Mouse (Mus musculus) megakaryocyte progenitor cell, adult 5-6 weeks (primary cell): ENCODE measurements around the gene Hist1h2aa. TPM values are rescaled to one million over a fixed set of nuclear protein-coding genes. Genes with fewer than 3 reads are reported as not detected.

ENCODE experiments used
- ATAC-seq: replicated peaks from 2 replicates; pipeline ENCODE4 v1.8.0; 2016; ENCODE audit warnings: mild to moderate bottlenecking, moderate TSS enrichment, inconsistent platforms; ENCODE audit not compliant: poor library complexity
- total RNA-seq, 2 experiments: library from RNA; stranded (forward) in 1 of 2; stranded (reverse) in 1 of 2; fragments of 157-497, 149-512 nt in 1 of 2; fragments of 200-1000 nt in 1 of 2; gene quantifications; 2 replicates each; pipeline versions ENCODE4 v1.2.3 to v1.2.4; 2015 to 2017

Hist1h2aa gene
- total RNA-seq (2015) (not detected in 2 replicates), total RNA-seq (2017) (not detected in 2 replicates)

DNA sequence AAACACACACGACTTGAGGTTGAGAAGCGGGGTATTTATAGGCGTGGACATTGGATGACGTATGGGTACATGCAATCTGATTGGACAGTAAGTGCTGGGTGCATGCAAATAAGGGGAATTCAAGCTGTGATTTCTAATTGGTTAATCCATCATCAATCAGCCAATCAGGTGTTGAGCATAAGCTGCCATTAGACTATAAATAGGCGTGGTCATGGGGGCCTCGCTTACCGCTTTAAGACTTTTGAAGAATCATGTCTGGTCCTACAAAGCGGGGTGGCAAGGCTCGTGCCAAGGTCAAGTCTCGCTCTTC is at the start of gene Hist1h2aa:
Hist1h2aa (plus strand) TSS at position 252 of the 310 bp plus-strand sequence.
- no peak for ATAC-seq

DNA sequence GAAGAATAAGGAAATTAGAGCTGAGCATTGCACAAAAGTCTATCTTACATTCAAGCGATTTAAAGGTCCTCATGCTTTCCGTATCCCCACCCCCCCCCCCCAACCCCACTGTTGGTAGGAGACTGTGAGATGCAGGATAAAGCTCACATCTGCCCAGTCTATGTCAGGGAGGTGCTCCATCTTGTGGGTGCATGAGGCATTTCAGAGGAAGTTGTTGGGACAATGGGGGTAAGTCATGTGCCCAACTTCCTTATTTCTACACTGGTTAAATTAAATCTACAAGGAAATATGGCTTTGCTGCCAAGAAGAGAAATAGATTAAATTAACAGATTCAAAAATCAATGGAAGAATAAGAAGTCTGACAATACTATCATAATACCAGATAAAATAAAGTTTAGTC is 48.7 kb upstream of the Hist1h2aa start:
- ATAC-seq: peak; percentile 99

DNA sequence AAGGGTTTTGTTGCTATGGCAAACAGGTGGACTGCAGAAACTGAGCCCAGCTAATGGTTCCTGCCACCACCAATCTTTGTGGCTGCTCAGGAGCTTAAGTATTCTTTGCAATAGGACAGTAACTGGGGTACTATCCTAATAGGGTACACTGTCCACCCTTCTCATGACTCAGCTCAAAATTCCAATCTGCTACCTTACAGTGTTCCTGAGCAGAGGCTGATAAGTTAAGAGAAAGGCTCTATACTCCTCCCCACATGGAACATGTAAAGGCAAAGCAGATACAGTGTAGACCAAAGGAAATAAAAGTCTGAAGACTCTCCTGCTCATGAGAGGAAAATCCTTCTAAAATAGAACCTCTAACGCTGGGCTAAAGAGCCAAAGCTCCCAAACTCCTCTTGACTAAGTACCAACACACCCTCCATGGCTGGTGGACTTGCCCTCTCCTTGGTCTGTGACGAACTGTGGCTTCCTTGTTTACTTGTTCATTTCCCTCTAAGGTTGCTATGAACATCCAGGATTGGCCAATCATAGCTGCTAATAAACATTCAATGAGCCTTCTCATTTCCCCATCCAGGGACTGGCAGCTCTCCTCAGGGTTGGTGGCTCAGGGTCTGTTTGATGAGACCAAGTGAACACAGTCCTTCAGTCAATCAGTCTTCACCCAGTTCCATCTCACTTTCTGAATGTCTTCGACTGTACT is 47.1 kb upstream of the Hist1h2aa start:
- ATAC-seq: peak; percentile 47

DNA sequence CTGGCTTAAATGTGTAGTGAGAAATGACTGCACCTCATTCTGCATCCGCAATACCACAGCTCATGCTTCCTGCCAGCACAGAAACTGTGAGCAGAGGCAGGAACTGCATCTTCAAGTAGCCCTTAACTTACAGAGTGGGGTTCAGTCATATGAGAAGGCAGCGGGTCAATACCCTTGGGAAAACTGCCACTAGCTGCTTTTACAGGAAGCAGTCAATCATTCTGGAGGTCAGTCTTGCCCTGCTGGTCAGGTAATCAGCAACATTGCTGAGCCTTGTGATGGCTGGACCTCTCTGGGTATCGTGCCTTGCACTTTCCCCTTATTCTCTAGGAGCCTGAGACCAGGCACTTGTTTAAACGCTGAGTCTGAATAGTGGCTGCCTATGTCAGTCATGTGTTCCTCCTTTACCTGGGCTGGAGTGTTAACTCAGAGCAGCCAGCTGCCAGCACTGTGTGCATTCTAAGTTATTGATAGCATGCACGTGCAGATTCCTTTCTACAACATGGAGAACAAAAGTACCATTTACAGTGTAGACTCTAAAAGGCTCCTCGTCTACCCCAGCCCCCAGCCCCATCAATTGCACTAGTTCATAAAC is 45.2 kb upstream of the Hist1h2aa start:
- ATAC-seq: no peak

DNA sequence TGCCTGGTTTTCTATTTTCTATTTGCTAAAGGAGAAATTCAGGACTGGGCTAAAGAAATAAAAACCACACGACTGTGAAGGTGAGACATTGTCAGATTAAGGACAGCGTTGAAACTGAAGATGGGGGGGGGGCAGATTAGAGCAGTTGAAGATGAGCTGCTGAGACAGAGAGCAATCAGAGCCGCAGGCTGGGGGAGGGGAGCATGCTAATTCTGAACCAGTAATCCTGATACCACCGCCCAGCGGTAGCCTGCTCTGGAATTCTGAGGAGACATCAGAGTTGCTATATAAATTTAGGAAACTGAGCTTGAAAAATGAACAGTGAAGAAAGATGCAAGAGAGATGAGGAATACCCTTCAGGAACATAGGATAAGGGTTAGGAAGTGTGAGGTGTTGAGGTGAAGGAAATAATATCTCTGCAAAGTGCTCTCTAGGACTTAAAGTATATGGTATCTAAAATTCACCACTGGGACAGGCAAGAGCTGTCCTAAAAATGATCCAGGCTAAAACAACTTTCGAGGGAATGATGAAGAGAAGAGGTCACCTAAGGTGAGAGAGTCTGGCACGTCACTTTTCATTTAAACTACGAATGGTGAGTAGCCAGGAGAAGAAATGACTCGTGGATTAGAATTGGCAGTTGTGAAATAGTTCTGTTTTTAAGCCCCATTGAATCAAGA is 41.5 kb upstream of the Hist1h2aa start:
- no peak for ATAC-seq

DNA sequence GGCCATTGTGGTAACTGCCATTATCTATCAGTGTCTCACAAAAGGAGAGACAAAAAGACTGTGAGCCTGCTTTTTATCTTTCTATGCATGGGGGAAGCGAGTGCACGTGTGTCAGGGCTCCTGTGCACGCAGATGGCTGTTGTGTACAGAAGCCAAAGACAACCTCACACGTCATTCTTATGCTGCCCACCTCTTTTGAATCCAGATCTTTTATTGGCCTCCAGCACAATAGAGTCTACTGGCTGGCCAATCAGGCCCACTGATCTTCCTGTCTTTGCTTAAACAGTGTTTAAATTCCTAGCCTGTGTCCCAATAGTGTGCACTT is 41.0 kb upstream of the Hist1h2aa start:
- ATAC-seq: peak; percentile 95

DNA sequence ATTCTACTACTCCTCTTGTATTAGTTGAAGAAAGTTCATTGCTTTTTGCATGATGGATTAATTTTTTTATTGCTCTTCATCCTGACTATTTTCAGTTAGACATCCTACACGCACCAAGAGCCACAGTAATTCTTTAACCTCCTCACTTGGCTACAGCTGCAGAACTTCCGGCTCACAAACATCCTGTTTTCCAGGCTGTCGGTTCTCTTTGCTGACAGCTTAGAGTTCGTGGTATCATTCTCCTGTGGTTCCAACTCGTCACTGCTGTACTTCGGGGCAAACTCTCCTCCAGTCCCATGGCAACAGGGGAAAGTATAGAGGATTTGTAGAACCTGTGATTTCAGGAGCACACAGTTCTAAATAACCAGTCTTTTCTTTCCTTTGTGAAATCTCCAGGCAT is 36.0 kb upstream of the Hist1h2aa start:
- peak; percentile 60 for ATAC-seq

DNA sequence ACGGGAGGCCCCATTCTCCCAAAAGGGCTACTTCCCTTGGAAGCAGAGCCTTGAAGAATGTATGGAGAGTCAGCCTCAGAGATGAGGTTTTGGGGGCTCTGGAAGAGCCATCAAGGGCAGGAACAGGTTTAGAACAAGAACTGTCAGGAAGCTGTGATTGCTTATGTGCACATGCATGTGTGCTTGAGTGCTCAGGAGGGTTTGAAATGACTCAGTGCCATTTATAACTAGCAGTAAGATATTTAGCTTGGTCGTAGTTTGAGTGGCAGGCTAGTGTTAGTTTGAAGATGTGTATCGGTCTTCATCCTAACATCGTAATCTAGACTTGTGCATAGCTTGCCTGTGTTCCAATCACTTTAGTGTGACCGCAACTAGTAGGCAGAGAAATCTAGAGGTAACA is 27.4 kb upstream of the Hist1h2aa start:
- no peak for ATAC-seq

DNA sequence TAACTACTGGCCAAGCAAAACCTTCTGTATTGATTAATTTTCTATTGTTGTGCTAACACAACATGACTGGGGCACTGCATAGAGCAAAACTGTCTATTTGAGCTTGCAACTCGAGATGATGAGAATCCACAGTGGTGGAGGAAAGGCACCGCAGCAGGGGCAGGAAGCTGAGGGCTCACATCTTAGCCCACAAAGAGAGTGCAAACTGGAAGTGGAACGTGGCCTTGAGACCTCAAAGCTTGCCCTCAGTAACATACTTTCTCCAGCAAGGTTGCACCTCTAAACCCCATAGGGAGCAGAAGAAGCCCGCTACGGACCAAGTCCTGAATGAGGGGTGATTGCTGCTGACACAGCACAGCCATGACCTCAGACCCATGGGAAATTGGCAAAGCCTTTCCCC is 24.1 kb upstream of the Hist1h2aa start:
- no peak for ATAC-seq

DNA sequence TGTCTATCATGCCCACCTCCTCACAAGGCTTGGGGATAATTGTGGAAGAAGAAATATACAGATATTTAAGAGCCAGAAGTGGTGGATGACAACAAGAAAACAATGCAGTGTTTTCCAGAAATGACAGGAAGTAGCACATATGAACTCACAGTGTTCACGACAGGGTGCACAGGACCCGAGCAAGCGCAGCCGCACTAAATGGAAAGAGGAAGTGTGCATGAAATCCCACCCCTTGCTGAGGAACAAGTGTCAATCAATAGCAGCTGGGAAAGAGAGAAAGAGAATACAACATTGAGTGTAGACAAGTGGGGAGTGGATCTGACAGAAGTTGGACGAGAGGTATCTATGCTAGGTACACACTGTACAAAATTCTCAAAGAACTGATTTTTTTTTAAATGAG is 22.9 kb upstream of the Hist1h2aa start:
- ATAC-seq: peak; percentile 63

DNA sequence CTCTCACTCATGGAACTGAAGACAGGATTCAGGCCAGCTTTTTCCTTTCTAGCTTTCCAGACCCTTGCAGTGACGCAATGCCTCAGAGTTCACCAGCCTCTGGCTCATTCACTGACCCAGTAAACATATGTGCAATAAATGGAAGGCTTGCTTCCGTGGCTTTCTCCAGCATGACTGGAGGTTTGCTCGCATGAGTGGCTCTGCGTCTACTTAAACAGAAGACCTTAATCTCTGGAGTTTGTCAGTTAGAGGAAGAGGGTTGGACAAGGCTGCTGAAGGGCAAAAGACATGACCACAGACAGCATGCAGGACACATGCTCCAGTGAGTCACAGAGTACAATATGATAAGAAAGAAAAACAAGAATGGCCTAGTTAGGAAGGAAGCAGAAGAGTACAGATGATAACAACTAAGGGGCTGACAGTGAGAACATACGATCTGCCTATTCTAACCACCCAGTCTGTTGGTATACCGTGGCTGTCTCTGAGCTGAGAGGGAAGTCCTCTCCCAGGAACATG is 20.4 kb upstream of the Hist1h2aa start:
- ATAC-seq: peak; percentile 77

DNA sequence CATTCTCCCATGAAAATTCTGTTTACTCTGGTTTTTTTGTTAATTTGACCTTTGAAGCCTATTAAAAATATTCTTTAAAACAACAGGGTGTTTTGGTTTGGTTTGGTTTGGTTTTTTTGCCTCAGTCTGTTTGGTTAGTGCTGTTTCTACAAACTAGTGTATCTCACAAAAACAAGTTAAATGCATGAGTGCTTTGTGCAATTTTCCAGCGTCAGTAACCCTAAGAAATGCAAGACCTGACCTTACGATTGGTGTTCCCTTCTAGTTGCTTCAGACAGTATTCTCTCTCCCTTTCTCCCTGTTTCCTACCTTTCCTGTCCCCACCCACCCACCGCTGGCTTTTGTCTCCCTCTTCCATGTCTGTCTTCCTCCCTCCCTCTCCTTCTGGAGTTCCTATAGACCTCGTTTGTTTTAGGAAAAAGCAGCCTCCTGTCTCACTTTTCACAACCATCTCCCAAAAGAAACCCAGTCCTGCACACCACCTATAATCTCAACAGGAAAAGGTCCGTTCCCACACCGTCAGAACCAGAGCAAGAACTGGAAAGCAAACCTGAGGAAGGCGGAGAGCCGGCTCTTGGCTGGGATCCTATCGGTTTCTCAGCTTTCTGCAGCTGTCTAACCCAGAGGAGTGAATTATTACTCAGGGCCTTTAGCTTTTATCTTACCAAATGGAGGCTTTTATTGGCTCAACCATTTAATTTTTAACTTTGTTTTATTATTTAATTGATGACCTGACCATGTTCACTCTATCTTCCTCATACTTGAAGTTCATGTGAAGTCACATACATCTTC is 19.7 kb upstream of the Hist1h2aa start, which contains the start of gene Slc17a4:
Slc17a4 (minus strand) TSS at position 634 of the 792 bp plus-strand sequence.
- ATAC-seq: no peak

DNA sequence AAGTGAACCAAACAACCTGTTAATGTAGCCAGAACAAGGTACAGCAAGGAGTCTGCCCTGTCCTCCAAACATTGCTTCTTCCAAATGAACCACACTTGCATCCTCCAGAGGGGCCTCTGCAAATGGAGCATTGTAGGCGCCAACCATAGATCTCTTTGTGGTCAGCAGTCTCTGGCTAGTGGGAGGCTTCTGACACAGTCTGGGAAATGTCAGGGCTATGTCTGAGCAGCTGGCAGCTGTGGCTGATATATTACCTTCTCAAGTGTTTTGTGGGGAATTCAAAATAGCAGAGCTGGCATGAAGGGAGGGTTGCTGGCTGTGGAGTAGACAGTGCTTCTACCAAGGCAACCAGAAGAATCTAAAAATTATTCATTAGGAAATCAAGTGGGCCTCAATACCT is 18.1 kb upstream of the Hist1h2aa start:
- no peak for ATAC-seq

DNA sequence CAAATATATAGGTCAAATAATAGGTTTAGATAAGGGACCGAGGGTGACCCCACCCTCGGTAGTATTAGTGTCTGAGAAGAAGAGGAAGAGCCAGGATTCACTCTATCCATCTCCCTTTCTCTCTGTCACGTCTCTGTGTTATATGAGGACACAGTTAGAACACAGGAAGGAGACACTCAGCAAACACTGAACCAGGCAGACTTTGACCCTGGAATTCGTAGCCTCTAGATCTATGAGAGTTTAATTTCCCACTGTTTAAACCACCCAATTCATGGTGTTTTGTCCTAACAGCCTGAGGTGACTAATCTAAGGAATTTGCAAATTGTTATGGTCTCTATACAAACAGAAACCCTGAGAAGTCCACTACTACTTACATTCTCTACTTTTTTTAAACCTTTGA is 16.6 kb upstream of the Hist1h2aa start:
- ATAC-seq: no peak

DNA sequence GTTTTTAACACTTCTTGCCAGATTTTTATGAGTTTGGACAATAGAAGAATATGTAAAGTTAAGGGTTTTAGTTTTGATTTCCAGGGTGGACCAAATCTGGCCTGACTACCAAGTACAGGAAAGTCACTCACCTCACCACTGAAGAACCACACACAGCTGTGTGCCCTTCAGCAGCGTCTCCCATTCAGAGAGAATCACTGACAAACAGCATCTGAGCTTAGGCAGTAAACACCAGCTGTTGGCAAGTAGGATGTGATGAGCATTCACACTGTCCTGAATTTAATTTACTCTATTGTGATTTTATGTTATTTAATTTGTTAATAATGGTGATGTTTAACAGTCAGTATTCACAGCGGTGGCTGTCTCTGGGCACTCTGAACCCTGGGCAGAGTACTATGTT is 8.5 kb upstream of the Hist1h2aa start:
- ATAC-seq: no peak

DNA sequence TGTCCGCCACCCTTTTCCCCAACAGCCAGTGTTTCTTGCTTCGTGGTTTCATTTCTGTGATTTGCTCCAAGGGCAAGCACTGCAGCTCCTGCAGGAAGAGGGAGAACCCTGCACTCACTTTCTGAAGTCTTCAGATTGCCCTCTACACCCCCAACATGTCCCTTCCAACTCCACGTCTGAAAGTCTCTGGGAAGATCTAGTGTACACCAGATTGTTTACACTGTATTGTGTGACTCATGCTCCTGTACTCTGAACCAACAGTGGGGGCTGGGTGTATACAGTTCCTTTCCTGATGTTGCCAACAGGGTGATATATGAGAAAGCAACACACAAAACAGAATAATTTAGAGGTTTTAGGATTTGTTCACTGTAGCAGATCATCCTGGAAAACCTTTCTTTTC is 5.6 kb upstream of the Hist1h2aa start:
- ATAC-seq: no peak

DNA sequence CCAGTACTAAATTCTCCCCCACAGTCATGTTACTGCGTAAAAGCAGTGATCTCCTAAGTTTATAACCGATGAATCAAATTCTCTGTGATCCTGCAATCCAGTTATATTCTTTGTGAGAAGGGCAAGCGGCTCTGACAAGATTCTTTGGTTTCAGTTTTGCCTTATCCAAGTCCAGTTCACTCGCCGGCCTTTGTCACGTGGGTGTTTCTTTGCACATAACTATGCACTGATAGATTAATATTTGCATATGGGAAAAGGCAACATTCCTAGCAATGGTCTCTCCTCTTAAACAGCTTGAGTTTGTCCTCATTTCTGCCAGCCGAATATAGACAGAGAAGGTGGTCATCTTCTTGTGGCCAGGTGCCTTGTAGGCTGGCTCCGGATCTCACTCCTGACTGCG is 3.8 kb upstream of the Hist1h2aa start:
- ATAC-seq: no peak

DNA sequence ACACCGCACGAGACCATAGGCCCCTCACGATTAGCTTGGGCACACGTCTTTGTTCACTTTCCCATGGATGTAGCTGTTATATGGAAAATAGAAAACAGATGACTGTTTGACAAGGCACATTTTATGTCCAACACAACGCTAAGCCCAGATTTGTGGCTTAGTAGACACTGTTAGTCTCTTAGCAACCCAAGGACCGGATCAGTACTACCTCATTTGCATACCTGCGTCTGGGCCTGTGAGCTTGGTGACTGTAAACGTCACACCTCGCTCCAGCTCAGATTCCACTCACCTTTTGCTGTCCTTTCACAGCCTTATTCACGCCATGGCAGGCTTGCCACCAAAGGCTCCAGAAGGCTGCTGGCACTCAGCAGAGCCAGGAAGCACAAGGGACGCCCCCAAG is 3.4 kb upstream of the Hist1h2aa start:
- ATAC-seq: no peak

DNA sequence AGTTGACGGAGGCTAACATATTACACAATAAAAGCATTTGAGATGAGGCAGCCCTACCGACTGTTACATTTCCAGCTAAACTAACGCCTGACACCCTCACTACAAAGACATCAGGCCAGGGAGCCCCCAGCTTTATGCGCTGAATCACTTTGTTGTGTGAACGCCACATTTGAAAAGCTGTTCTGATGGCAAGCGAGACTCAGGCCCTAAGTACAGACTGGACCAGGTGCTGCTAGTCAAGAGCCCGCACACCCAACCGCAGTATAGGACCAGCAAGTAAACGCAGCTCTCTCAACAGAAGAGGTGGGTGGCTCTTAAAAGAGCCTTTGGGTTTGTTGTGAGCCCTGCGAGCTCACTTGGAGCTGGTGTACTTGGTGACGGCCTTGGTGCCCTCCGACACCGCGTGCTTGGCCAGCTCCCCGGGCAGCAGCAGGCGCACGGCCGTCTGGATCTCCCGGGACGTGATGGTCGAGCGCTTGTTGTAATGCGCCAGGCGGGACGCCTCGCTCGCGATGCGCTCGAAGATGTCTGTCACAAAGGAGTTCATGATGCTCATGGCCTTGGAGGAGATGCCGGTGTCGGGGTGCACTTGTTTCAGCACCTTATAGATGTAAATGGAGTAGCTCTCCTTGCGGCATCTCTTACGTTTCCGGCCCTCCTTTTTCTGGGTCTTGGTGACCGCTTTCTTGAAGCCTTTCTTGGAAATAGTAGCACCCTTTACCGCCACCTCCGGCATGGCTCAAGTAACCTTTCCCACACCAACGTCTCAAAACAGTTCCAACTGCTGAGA is 646 bp upstream of the Hist1h2aa start, which contains the start of gene Hist1h2ba:
Hist1h2ba (minus strand) TSS at position 736 of the 790 bp plus-strand sequence.
- no peak for ATAC-seq

DNA sequence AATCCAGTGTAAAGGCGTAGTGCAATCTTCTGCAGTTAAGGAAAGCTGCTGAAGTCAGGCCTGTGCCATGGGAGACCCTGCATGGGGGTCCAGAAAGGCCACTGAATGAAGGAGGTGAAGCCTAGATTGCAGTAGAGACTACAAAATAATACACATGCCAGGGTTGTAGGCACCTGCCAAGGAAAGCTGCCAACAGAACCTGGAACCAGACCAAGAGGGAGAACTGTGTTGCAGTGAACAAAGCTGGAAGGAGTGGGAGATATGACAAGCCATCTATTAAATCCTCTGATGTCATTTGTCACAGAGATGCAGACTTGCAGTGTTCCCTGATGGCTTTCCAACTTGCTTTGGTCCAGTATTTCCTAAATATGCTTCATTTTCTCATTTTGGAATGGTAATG is 4.4 kb downstream of the Hist1h2aa start:
- no peak for ATAC-seq

DNA sequence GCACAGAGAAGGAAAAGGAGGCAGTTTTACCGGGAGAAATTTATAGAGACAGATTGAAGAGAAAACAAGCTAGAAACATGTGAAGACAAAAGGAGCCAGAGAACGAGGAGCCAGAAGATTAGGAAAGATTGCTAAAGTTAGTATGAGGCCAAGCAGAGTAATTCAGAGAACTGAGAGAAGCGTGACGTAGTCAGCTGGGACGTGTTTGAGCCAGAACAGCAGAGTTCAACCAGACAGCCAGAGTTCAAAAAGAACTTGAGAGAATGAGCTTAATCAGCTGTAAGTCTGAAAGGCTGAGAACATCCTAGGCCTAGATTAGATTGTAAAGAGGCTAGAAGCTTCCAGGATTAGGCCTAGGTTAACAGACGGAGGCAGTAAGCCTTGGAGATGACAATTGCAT is 6.0 kb downstream of the Hist1h2aa start:
- ATAC-seq: no peak
